Mouse (Mus musculus): ENCODE data around the gene Mxd3.
A peak's percentile ranks its signal among the peaks of the same experiment; 100 is the strongest.

Gene Mxd3

DNA sequence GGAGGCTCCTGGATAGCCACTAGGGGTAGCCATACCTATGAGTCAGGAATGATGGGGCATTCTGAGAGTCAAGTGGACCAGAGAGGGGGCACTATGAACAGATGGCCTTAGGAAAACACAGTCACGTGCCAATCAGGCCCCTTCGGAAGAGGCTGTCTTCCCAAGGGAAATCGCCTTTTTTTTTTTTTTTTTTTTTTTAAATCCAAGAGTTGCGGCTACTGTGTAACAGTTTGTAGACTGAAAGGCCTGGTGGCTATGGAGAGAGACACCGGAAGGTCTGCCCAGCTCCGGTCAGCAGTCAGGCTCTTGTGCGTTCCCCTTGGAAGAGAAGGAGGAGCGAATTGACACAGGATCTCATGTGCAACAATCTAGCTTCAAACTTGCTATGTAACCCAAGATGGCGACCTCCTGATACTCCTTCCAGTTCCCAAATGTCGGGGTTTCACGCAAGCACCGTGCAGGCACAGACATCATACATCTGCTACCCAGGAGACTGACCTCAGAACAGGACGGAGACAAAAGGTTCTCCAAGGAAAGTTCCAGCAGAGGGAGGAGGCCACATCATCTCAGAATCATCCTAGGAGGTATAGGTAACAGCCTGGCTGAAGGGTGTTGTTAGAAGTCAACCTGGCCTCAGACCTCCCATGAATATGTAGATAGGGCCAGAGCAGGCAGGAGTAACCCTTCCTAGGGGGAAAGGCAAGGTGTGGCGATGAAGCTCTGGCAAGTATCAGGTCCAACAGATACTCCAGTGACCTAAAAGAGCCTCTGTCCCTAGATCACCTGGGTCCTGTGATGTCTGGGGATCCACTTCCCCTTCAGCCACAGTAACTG, 1.2 kb upstream of the Mxd3 start:
- DNase-seq (ENCODE audit: low spot score), result no peak

DNA sequence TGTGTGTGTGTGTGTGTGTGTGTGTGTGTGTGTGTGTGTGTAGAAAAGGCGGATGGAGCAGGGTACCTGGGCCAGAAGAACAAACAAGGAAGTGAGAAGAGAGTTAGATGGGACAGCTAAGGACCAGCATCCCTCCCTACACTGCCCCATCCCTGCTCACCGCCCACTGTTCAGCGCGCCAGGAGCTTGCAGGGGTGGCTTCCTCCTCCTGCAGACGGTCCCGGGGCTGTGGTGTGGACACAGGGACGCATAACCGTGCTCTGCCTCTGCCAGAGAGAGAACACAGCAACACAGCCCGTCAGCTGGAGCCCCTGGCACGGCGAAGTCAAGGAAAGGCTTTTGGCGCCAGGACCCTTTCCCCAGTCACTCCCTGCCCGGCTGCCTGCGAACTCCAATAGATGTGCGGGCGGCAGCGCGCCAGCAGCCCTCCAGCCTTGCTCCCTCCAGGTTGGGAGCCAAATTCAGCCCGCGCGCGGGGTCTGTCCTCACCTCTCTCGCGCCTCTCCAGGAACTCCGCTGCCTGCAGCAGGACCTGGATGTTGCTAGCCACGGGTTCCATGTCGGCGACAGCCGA, 427 bp downstream of the Mxd3 start:
- peak; percentile 9 for DNase-seq (ENCODE audit: low spot score)

GRCm38 (mm10) chr13:55328641-55329040, 982 bp downstream of the Mxd3 start:
- DNase-seq (ENCODE audit: low spot score), result no peak

GRCm38 (mm10) chr13:55328171-55328570, 1.5 kb downstream of the Mxd3 start:
- DNase-seq (ENCODE audit: low spot score), result no peak

DNA sequence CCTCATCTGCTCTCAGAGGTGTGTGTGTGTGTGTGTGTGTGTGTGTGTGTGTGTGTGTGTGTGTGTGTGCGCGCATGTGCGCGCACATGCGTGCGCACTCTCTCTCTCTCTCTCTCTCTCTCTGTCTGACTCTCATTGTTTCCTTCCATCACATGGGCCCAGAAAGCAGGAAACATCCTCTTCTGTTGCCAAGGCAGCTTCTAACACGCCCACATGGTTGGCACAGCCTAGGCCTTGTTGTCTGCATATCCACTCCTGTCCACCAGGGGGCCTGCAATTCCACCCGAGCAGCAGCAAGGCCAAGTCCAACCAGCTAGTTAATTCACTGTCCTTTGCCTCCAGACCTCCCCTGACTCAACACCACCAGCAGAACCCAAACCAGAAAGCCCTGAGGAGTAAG, 2.0 kb downstream of the Mxd3 start:
- DNase-seq (ENCODE audit: low spot score), result peak; percentile 91

DNA sequence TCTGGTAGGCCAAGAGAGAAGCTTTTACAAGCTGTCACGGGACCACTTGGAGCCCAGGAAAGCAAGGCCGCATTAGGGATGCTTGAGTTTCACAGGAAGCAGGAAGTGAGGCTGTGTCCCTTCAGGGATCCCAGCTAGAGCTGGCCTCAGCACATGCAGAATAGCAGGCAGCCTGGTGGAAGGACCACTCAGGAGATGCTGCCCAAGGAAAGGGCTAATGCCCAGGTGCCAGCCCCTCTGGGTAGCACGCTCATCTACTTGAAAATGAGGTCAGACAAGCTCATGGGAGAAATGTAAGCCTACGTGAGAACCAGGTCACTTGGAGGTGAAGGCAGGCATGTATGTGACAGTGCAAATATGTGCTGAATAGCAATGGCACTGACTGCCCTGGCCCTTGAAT, 2.5 kb downstream of the Mxd3 start:
- no peak for DNase-seq (ENCODE audit: low spot score)

GRCm38 (mm10) chr13:55325596-55325995, 4.0 kb downstream of the Mxd3 start:
- DNase-seq (ENCODE audit: low spot score), result no peak

DNA sequence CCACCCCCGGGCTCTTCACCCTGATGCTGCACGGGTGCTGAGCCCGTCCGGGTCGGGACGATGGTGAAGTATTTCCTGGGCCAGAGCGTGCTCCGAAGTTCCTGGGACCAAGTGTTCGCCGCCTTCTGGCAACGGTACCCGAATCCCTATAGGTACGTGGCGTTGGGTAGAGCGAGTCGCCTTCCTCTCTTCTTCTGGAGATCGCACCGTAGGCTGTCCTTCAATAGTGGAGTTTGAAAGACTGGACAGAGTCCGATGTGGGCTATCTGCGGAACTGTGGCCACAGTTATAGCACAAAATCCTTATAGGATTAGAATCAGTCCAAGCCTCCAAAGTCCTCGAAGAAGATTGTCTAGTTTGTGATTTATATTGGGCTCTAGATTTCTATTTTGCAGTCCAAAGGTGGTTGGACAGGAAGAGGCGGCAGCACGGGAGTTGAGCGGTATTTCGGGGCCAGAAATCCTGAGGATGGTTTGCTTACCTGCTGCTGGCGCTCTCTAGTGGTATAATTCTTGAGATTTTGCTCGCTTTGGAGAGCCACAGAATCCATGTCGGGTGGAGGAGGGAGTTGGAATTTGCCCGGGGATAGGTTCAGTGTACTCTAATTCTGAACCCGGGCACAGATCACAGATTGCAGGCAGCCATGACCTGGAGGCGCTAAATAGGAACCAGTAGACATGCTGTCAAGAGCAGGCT, 7.3 kb downstream of the Mxd3 start:
- peak; percentile 31 for DNase-seq (ENCODE audit: low spot score)

GRCm38 (mm10) chr13:55321434-55322129, 8.0 kb downstream of the Mxd3 start, which contains the start of gene Rab24:
Rab24 (minus strand) TSS chr13:55321946.
- peak; percentile 89 for DNase-seq (ENCODE audit: low spot score)

DNA sequence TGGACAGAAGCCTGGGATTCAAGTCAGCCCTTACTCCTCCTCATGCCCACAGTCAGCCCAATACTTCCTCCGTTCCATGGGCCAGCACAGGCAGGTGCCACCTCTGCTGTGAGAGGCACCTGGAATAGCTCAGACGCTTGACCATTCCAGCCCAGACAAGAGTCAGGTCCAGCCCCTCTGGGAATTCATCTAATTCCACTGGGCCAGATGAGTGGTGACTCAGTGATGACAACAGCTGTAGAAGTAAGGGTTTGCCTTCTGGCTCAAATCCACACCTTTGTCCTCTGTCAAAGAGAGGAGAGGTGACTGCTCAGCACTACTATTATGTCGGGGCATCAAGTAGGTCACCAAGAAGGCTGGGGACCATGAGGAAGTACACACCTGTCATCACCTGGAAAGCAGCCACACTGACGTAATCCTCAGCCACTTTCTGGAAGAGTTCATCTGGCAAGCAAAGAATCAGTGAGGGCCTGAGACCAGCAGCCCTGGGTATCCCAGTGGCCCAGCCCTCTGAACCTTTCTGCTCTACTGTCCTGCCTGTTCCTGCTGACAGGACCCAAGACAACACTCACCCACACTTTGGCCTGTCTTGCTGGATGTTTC, 9.6 kb downstream of the Mxd3 start, which contains the start of gene Prelid1:
Gene Prelid1, plus strand, starts transcription at position 570 of the 603 bp plus-strand sequence.
- DNase-seq (ENCODE audit: low spot score), result no peak

GRCm38 (mm10) chr13:55318351-55318750, 11.3 kb downstream of the Mxd3 start:
- no peak for DNase-seq (ENCODE audit: low spot score)

DNA sequence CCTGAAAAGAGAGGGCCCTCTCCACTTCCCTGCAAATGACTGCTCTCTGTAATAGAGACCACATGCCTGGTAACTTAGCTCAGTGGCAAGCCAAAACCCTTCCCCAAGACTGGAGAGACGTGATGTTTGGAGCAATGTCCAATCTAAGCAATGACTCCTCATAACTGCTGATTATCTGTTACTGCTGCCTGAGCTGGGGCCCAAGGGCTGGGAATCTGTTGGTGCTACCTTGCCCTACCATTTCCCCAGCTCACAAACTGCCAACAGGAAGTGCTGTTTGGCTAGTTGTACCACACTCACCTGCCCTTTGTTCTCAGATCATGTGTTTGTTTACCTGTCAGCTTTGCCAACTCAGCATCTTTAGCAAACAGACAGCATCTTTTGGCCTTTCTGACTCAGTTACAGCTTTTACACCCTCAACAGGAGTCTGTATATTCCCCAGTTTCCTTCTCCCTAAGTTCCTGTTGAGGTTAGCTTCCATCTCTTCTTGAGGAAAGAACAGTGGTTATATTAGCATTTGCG, 14.7 kb downstream of the Mxd3 start:
- no peak for DNase-seq (ENCODE audit: low spot score)

- no peak for DNase-seq (ENCODE audit: low spot score)
Observed at GRCm38 (mm10) chr13:55313051-55313450, 16.6 kb downstream of the Mxd3 start.

DNA sequence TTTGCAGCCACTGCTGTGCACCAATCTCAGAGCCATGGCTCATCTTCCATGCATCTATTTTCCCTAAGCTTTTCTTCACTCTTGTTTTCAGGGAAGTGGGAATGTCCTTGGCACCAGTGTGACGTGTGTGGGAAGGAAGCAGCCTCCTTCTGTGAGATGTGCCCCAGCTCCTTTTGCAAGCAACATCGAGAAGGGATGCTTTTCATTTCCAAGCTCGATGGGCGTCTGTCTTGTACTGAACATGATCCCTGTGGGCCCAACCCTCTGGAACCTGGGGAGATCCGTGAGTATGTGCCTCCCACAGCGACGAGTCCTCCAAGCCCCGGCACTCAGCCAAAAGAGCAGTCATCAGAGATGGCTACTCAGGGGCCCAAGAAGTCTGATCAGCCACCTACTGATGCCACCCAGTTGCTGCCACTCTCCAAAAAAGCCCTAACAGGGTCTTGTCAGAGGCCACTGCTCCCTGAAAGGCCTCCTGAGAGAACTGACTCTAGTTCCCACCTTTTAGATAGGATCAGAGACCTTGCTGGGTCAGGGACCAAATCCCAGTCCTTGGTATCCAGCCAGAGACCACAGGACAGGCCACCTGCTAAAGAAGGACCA, 17.5 kb downstream of the Mxd3 start:
- DNase-seq (ENCODE audit: low spot score), result no peak

- DNase-seq (ENCODE audit: low spot score), result no peak
Observed at GRCm38 (mm10) chr13:55300913-55301312, 28.7 kb downstream of the Mxd3 start.

GRCm38 (mm10) chr13:55296760-55297159, 32.9 kb downstream of the Mxd3 start:
- no peak for DNase-seq (ENCODE audit: low spot score)

DNA sequence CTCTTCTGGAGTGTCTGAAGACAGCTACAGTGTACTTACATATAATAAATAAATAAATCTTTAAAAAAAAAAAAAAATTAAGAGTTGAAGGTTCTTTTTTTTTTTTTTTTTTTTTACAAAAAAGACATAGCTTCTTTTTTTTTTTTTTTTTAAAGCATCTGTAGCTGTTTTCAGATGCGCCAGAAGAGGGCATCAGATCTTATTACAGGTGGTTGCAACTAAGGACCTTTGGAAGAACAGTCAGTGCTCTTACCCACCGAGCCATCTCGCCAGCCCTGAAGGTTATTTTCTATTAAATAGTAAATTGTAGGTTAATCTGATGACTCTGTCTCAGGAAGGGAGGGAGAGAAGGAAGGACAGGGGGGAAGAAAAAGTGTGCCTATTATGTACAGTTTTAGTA, 40.8 kb downstream of the Mxd3 start:
- no peak for DNase-seq (ENCODE audit: low spot score)

- DNase-seq (ENCODE audit: low spot score), result no peak
Observed at GRCm38 (mm10) chr13:55277646-55278045, 52.0 kb downstream of the Mxd3 start.

- no peak for DNase-seq (ENCODE audit: low spot score)
Observed at GRCm38 (mm10) chr13:55277203-55277602, 52.4 kb downstream of the Mxd3 start.
